Mouse (Mus musculus): ENCODE results near the gene Slc45a3. TPM values are rescaled to one million over a fixed set of nuclear protein-coding genes. Genes with fewer than 3 reads are reported as not detected.

Gene Slc45a3
- total RNA-seq, 2 experiments from 2014 or later = 0.41 to 0.64 TPM

GRCm38 (mm10) chr1:131969825-131970224, 7.1 kb downstream of the Slc45a3 start:
- Histone ChIP-seq H3K4me3 (no peak overlapping the region), H3K27ac (no peak overlapping the region)
- no peak for DNase-seq (ENCODE audit: low spot score in 2 of 2)
- no peak for TF ChIP-seq CTCF (conservative IDR thresholded peaks at IDR 0.05)

- H3K27ac ChIP-seq = no peak overlapping the region
- no peak for DNase-seq (ENCODE audit: low spot score in 2 of 2)
- no peak for TF ChIP-seq CTCF (conservative IDR thresholded peaks at IDR 0.05)
- H3K4me3 ChIP-seq = no peak overlapping the region
Observed at GRCm38 (mm10) chr1:131970322-131970660, 7.5 kb downstream of the Slc45a3 start.

GRCm38 (mm10) chr1:131970661-131971520, 8.1 kb downstream of the Slc45a3 start:
- DNase-seq (ENCODE audit: low spot score in 2 of 2) = no peak
- no peak for TF ChIP-seq CTCF (conservative IDR thresholded peaks at IDR 0.05)
- no peak overlapping the region for H3K4me3 ChIP-seq
- H3K27ac ChIP-seq = no peak overlapping the region

GRCm38 (mm10) chr1:131971771-131972497, 9.2 kb downstream of the Slc45a3 start:
- no peak for TF ChIP-seq CTCF (conservative IDR thresholded peaks at IDR 0.05)
- Histone ChIP-seq H3K27ac (no peak overlapping the region), H3K4me3 (no peak overlapping the region)
- DNase-seq (ENCODE audit: low spot score in 2 of 2) = no peak

GRCm38 (mm10) chr1:131972498-131973334, 9.9 kb downstream of the Slc45a3 start:
- no peak for TF ChIP-seq CTCF (conservative IDR thresholded peaks at IDR 0.05)
- no peak overlapping the region for H3K27ac ChIP-seq
- H3K4me3 ChIP-seq = no peak overlapping the region
- no peak for DNase-seq (ENCODE audit: low spot score in 2 of 2)

GRCm38 (mm10) chr1:131973991-131974390, 11.2 kb downstream of the Slc45a3 start:
- Histone ChIP-seq H3K4me3 (no peak overlapping the region), H3K27ac (no peak overlapping the region)
- TF ChIP-seq CTCF (conservative IDR thresholded peaks at IDR 0.05) = no peak
- no peak for DNase-seq (ENCODE audit: low spot score in 2 of 2)

GRCm38 (mm10) chr1:131976886-131977285, 14.1 kb downstream of the Slc45a3 start:
- no peak overlapping the region for H3K27ac ChIP-seq
- no peak overlapping the region for H3K4me3 ChIP-seq
- no peak for TF ChIP-seq CTCF (conservative IDR thresholded peaks at IDR 0.05)
- no peak for DNase-seq (ENCODE audit: low spot score in 2 of 2)

GRCm38 (mm10) chr1:131980471-131980870, 17.7 kb downstream of the Slc45a3 start:
- TF ChIP-seq CTCF (conservative IDR thresholded peaks at IDR 0.05) = no peak
- H3K27ac ChIP-seq = no peak overlapping the region
- no peak overlapping the region for H3K4me3 ChIP-seq
- no peak for DNase-seq (ENCODE audit: low spot score in 2 of 2)

GRCm38 (mm10) chr1:131981378-131982013, 18.7 kb downstream of the Slc45a3 start:
- Histone ChIP-seq H3K4me3 (no peak overlapping the region), H3K27ac (no peak overlapping the region)
- DNase-seq (ENCODE audit: low spot score in 2 of 2) = peak; percentile 63 to 76
- peak; percentile 99 for TF ChIP-seq CTCF (conservative IDR thresholded peaks at IDR 0.05)

- TF ChIP-seq CTCF (conservative IDR thresholded peaks at IDR 0.05) = peak; percentile 99
- Histone ChIP-seq H3K27ac (no peak overlapping the region), H3K4me3 (no peak overlapping the region)
- DNase-seq (ENCODE audit: low spot score in 2 of 2) = peak; percentile 58 to 82
Observed at GRCm38 (mm10) chr1:131982907-131983306, 20.1 kb downstream of the Slc45a3 start.

GRCm38 (mm10) chr1:131983806-131984205, 21.0 kb downstream of the Slc45a3 start:
- DNase-seq (ENCODE audit: low spot score in 2 of 2) = no peak
- Histone ChIP-seq H3K4me3 (no peak overlapping the region), H3K27ac (no peak overlapping the region)
- no peak for TF ChIP-seq CTCF (conservative IDR thresholded peaks at IDR 0.05)

- TF ChIP-seq CTCF (conservative IDR thresholded peaks at IDR 0.05) = no peak
- DNase-seq (ENCODE audit: low spot score in 2 of 2) = no peak
- H3K27ac ChIP-seq = no peak overlapping the region
- H3K4me3 ChIP-seq = no peak overlapping the region
Observed at GRCm38 (mm10) chr1:131987432-131987831, 24.7 kb downstream of the Slc45a3 start.
